Mouse (Mus musculus) layer of hippocampus, adult 2 months (tissue): ENCODE results near the gene Med13l. TPM values are rescaled to one million over a fixed set of nuclear protein-coding genes. Genes with fewer than 3 reads are reported as not detected.
A peak's percentile ranks its signal among the peaks of the same experiment; 100 is the strongest.

ENCODE experiments used
- DNase-seq, 2 experiments: peaks; one replicate each; pipeline ENCODE4 v3.0.0; 2022; ENCODE audit warnings: low spot score in 2 of 2
- H3K27ac ChIP-seq: fragments of 200-600 bp; 2 replicates; pipeline ENCODE4 v1.8.1; 2022
- H3K4me3 ChIP-seq: fragments of 200-600 bp; 2 replicates; pipeline ENCODE4 v1.8.1; 2022; ENCODE audit warnings: mild to moderate bottlenecking
- CTCF ChIP-seq: fragments of 200-600 bp; conservative IDR thresholded peaks from 2 replicates; pipeline ENCODE4 v1.8.1; 2022; ENCODE audit warnings: antibody characterized with exemption, mild to moderate bottlenecking, moderate library complexity
- total RNA-seq, 2 experiments: library from RNA; stranded (reverse); gene quantifications; 2 replicates each; pipeline ENCODE4 v1.2.3; 2021

The Med13l gene
- total RNA-seq, 2 experiments from 2014 or later, result 121 to 128 TPM

DNA sequence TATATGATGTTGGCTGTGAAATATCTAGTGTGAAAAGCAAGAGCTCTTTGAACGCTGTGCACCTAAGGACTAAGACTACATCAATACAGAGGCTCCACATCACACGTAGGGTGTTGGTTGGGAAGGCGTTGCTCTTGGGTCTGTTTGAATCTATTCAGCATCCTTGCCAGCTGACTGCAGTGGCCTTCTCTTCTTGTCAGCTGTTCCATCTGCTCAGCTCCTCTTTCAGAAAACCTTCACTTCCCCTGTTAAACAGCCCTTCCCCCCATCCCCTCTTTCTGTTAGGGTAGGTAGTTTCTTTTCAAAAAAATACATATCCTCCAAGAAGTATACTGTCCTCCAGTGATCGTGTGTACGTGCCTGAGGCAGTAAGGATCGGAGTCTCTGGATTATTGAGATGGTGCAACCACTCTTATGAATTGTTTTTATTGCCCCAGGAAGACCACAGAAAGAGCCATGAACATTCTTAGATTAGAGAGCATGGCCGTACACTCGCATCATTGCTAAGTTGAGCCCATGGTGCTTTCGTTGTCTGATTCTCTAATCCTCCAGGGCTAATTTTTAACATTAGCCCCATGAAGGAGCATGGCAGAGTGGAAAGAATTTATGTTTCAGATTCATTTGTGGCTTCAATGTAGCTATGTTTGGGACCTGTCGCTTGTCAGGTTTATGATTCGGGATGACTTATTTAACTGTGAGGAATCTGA lies 28.9 kb downstream of the Med13l start:
- TF ChIP-seq CTCF, result no peak
- no peak for DNase-seq
- Histone ChIP-seq H3K27ac (no peak overlapping the region), H3K4me3 (no peak overlapping the region)

DNA sequence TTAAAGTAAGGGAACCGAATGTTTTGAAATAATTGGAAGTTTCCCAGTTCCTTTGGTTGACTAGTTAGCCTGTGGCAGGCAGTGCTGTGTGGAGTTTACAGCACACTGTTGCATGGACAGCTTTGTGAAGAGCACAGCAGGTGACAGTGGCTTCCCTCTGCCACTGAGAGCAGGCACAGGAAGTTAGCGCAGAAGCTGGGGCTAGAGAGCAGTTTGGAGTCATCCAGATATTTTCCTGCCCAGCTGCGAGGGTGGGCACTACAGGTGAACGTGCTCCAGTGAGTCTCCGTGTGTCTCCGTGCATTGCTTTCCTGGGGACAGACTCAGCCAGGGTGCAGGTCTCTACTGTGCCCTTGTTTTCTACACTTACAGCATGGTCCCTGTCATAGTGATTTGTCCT lies 30.4 kb downstream of the Med13l start:
- no peak for TF ChIP-seq CTCF

DNA sequence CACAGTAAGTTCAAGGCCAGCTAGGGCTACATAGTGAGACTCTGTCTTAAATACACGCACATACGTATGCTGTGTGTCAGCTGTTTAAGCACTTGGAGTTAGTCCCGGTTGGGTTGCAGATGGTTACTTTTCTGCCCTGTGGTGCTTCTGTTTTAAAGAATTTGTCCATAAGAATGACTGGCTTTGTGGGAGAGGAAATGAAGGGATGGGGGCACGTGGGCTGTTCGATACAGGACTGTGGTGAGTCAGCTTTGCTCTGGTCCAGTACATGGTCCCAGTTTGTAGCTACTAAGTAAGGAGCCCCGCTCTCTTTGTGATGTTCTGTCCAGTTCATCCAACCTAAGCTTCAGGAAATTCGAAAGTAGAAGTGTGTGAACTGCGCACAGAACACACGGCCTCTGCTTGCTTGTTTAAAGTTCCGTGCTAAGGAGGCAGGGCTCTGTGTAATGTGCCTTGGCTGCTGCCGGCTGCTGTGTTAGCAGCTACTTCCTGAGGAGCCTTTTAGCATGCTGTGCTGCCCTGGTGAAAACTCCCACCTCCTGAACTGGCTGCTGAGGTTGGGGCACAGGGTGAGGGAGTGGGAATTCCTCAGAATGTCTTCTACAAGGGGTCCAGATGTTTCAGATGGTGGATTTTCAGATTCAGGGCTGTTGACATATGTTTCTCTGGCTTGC lies 31.5 kb downstream of the Med13l start:
- Histone ChIP-seq H3K4me3 (no peak overlapping the region), H3K27ac (peak overlapping the region; percentile 10; the same call in 1 of the 2 replicates)
- no peak for TF ChIP-seq CTCF
- no peak for DNase-seq

More for the DNA sequence above, 30.4 kb downstream of the Med13l start:
- no peak overlapping the region for H3K4me3 ChIP-seq
- no peak overlapping the region; the same call in 1 of the 2 replicates for H3K27ac ChIP-seq
- DNase-seq, result no peak

DNA sequence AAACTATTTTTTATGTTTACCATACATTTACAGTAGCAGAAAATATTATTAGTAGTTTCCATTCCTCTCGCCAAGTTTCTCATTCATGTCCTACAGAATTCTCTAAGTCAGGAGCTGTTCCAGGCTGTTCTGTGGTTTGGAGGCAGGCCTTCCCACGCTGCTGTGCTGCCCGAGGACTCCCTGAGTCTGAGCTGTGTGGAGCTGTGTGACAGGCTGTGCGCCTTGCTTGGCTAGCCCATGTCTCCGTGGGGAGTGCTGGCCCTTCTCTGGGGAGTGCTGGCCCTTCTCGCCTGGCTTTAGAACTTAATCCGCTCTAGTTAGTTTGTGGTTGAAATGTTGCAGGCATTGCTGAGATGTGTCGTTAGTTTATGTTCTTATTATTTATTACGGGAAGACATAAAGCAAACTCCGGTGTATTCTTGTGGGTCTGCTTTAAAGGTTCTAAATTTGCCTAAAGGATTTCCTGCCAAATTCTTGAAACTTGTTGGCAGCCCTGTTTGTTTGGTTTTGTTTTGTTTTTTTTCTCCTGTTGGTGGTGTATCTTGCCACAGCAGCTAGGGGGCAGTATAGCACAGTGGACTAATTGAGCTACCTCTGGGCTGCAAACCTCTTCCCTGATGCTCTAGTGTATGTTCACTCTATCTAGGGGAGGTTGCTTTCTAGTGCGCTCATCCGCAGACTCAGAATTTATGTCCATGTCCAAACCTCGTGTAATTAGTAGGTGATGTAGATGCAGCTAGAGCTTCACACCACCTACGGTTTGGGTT lies 34.2 kb downstream of the Med13l start:
- peak; percentile 95 for TF ChIP-seq CTCF
- Histone ChIP-seq H3K4me3 (no peak overlapping the region), H3K27ac (peak overlapping the region; percentile 60; the same call in 1 of the 2 replicates)
- DNase-seq, result peak; percentile 57 to 73

DNA sequence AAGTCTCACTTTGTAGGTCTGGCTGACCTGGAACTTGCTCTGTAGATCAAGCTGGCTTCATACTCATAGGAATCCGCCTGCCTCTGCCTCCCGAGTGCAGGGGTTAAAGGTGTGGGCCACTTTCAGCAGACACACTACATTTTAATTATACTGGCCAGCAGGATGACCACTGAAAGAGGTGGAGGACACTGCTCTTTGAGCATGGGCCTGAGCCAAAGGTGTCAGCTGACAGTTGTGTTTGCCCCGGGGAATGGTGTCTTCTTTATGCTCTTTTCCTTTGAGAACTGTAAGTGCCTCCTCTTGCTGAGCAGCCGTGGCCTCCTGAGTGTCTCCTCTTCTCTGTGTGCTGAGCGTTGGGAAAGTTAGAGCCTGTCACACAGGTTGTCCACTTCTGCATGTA lies 35.4 kb downstream of the Med13l start:
- H3K4me3 ChIP-seq, result no peak overlapping the region
- no peak for TF ChIP-seq CTCF
- no peak for DNase-seq
- no peak overlapping the region for H3K27ac ChIP-seq

DNA sequence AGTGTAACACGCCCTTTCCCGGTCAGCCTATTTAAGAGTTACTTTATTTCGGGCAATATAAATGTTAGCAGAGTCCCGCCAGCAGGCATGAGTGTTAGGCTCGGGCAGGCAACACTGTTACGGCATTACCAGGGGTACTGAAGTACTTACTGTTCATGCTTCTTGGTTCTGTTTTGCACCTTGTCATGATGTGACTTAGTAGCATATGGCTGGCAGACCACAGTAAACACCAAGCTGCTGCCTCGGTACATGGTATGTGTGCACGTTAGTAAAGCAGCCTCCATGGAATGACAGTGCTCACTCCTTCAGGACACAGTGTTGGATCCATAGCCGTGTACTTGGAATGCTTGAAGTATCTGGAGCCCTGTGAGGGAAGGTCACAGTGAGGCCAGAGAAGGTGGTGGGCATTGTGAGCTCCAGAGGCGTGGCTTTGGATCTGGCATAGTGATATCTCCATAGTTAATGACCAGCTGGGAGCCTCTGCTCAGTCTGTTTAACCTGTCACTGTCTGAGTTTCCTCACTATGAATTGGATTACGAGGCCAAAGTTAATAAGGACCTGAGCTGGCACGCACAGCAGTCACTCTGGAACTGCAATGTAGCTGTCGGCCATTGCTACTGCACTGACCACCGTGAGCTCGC lies 36.1 kb downstream of the Med13l start:
- no peak for DNase-seq
- no peak for TF ChIP-seq CTCF
- H3K4me3 ChIP-seq, result no peak overlapping the region
- H3K27ac ChIP-seq, result no peak overlapping the region

DNA sequence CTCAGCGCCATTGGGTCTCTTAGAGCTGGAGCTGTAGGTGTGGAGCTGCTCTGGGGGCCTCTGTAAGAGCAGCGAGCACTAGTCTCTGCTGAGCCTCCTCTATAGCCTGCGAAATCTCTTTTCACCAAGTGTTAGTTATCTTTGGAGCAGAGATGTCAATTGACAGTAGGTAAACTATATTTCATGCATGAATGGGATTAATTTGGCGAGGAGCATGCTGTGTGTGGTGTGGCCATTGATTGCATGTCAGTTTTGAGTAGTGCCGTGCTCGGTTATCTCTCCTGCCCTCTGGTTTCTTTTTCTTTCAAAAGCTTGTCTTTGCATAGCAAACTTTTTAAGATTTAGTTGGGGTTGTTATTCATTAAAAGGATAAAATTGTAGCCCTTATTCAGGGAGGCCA lies 38.1 kb downstream of the Med13l start:
- DNase-seq, result no peak
- no peak for TF ChIP-seq CTCF

DNA sequence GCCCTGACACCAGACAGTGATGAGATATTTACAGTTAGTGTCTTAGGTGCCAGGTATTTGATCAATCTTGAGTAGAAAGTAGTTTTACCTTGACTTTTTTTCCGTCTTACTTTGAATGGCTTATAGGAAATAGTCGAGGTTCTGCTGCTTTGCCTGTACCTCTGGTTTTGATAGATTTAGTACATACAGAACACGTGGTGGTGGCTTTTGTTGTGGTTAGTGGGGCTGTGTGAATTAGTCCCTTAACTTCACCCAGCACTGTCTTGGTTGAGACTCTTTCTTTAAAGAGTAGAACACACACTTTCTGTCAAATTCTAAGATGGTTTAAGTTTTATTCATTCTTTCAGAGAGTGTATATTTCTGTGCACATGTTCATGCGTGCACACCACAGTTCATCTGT lies 41.0 kb downstream of the Med13l start:
- no peak for DNase-seq
- no peak for TF ChIP-seq CTCF
- Histone ChIP-seq H3K27ac (no peak overlapping the region), H3K4me3 (no peak overlapping the region)

More for the DNA sequence above, 38.1 kb downstream of the Med13l start:
- Histone ChIP-seq H3K27ac (no peak overlapping the region), H3K4me3 (no peak overlapping the region)

DNA sequence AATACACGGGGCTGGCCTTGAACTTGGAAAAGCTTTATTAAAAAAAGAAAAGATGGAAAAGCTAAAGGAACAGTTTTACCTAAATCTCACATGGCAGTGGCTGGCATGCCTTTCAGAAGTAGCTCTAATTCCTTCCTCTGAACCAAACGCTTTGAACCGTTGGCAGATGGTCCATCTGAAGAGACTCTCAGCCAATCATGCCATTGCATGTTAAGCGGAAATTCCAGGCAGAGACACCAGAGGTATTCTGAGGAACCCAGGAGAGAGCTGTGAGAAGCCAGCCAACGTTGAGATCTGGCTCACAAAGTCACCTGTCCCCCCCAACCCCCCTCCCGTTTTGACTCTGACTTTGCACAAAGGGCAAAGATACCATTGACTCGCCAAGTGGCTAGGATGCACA lies 42.2 kb downstream of the Med13l start:
- TF ChIP-seq CTCF, result no peak
- DNase-seq, result no peak
- Histone ChIP-seq H3K27ac (no peak overlapping the region), H3K4me3 (no peak overlapping the region)

DNA sequence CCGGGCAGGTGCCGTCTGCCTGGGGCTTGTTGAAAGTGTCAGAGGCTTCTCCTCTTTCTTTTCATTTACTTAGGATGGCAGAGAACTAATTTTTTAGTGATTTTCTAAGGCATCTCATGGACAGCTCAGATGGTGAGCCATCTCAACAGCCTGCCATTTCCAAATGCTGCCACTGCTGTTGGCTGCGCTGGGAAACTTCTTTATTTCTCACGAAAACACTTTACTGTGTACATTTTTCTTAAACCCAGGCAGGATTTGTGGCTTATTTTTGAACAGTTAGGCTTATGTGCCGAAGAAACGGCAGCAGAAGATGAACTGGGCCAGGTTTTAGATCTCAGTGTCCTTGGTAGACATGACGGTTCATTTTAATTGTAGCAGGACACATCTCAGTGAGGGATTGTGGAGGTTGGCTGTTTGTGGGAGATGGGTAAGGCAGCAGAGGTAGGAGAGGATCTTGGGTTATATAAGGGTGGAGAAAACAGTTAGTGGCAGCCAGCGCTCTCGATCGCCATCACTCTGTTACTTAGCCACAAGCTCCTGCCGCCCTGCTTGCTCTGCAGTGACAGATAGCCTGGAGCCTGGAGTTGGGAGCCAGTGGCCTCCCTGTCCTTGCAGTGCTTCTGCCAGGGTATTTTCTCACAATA lies 45.1 kb downstream of the Med13l start:
- H3K27ac ChIP-seq, result peak overlapping the region; percentile 80
- DNase-seq, result peak in 1 of 2 experiments; percentile 39
- no peak overlapping the region for H3K4me3 ChIP-seq
- no peak for TF ChIP-seq CTCF

DNA sequence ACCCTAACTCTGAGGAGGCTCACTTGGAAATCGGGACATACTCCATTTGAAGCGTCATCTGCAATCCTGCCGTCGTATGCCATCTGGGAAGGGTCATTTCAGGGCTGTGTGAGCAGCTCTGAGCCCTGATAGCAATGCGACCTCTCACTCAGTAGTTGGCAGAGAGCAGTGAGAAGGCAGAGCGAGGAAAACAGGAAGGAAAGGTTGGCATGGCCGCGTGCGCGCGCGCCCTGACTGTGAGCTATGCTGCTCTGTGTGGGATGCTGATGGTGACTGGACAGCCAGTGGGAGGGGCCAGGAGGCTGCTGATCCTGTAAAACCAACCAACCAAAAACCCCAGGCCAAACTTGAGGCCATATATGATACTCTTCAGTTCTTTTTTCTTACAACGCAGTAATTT lies 46.2 kb downstream of the Med13l start:
- TF ChIP-seq CTCF, result no peak
- no peak overlapping the region for H3K4me3 ChIP-seq
- peak overlapping the region; percentile 80 for H3K27ac ChIP-seq
- DNase-seq, result no peak

DNA sequence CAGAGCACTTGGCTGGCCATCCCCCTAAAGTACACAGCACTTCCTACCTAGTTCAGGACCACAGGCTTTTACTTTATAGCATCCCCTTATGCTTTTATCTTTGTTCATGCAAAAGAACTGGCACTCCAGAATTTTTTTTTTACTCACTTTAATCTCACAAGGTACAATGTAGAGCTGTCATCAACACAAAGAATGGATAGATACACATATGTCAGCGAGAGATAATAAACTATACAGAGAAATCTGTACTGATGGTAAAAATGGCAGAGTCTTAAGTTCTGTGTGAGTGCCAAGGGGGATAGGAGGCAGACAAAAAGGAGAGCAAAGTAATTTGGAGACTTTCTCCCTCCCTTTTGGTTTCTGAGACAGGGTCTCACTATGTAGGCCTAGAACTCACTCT lies 47.4 kb downstream of the Med13l start:
- no peak for TF ChIP-seq CTCF
- DNase-seq, result no peak

More for the DNA sequence above, 47.4 kb downstream of the Med13l start:
- H3K27ac ChIP-seq, result no peak overlapping the region
- H3K4me3 ChIP-seq, result no peak overlapping the region
